Mouse (Mus musculus) G1E (cell line): ENCODE measurements around the gene Zfp467. TPM values are rescaled to one million over a fixed set of nuclear protein-coding genes. Genes with fewer than 3 reads are reported as not detected.

Source experiments
- ATAC-seq: 2 replicates; pipeline ENCODE4 v1.8.0; 2016; ENCODE audit warnings: mild to moderate bottlenecking; ENCODE audit not compliant: insufficient number of reproducible peaks, poor library complexity, low FRiP score, severe bottlenecking; ENCODE audit errors: extremely low read depth
- DNase-seq: peaks from one replicate; pipeline ENCODE4 v3.0.0; 2012; ENCODE audit warnings: low spot score
- H3K27me3 ChIP-seq: 2 replicates; pipeline ENCODE4 v1.6.1; 2012; ENCODE audit warnings: mild to moderate bottlenecking, low read length, inconsistent platforms; ENCODE audit not compliant: insufficient read depth
- H3K36me3 ChIP-seq: replicated peaks from 2 replicates; pipeline ENCODE3; 2012; ENCODE audit warnings: mild to moderate bottlenecking, inconsistent platforms
- H3K4me1 ChIP-seq: 2 replicates; pipeline ENCODE4 v1.6.1; 2012; ENCODE audit warnings: low read depth, low read length, inconsistent platforms, mixed read lengths; ENCODE audit not compliant: insufficient read depth
- H3K4me3 ChIP-seq: 2 replicates; pipeline ENCODE4 v1.5.1; 2012; ENCODE audit warnings: low read depth, mild to moderate bottlenecking, inconsistent platforms, low read length, moderate library complexity, mixed read lengths
- H3K9me3 ChIP-seq: replicated peaks from 2 replicates; pipeline ENCODE4 v1.6.1; 2012; ENCODE audit warnings: inconsistent platforms
- CTCF ChIP-seq: IDR thresholded peaks from 2 replicates; pipeline ENCODE4 v1.5.1; 2012; ENCODE audit warnings: low read depth, low read length, inconsistent platforms, mixed read lengths
- GATA1 ChIP-seq: IDR thresholded peaks from 2 replicates; pipeline ENCODE4 v1.6.1; 2012; ENCODE audit warnings: borderline replicate concordance, low read length, inconsistent platforms, mixed read lengths
- GATA2 ChIP-seq: IDR thresholded peaks from 2 replicates; pipeline ENCODE4 v1.6.1; 2012; ENCODE audit warnings: low read depth, low read length, inconsistent platforms, borderline replicate concordance
- POLR2AphosphoS5 ChIP-seq: IDR thresholded peaks from 2 replicates; pipeline ENCODE4 v1.6.1; 2012; ENCODE audit warnings: low read depth, low read length, inconsistent platforms; ENCODE audit not compliant: insufficient replicate concordance
- TAL1 ChIP-seq: conservative IDR thresholded peaks from 2 replicates; pipeline ENCODE4 v1.6.1; 2012; ENCODE audit warnings: low read depth, low read length, inconsistent platforms, mixed read lengths
- polyA plus RNA-seq: library from polyadenylated mRNA; stranded (reverse); fragments of >175 nt; gene quantifications from 2 replicates; pipeline ENCODE4 v1.2.3, GENCODE M21; 2012
- total RNA-seq, 2 experiments: library from RNA; stranded (forward) in 1 of 2; stranded (reverse) in 1 of 2; fragments of 200-1000 nt in 1 of 2; fragments of >200 nt in 1 of 2; fragmentation: Nextera tagmentation in 1 of 2; gene quantifications; 2 replicates each; pipeline ENCODE4 v1.2.3; 2014 to 2017

Zfp467 gene
- total and polyA plus RNA-seq, 3 experiments = 0.02 to 0.05 TPM; not detected in 1

DNA sequence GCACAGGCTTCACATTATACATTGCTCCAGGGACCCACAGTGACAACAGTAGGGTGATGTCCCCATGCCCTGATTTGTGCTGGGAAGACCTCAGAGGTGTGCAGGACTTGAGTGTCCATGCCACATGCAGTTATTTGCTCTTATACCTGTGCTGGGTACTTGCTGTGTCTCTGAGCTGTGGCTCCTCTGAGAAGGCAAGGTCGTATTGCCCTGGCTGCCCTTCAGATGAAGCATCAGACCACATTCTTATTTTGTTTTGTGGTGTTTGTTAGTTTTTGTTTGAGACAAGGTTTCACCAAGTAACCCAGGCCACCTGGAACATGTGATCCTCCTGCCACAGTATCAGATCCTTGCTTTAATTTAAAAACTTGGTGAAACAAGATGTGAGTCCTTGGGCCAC is 30.7 kb downstream of the Zfp467 start:
- no peak for ATAC-seq
- Histone ChIP-seq H3K9me3 (no peaks in the 10 kb centered on the region), H3K36me3 (no peaks in the 10 kb centered on the region), H3K27me3 (no peaks in the 10 kb centered on the region; the same call in 1 of the 2 replicates), H3K4me3 (no peak overlapping the region), H3K4me1 (no peaks in the 10 kb centered on the region)
- no peak for DNase-seq
- TF ChIP-seq GATA2 (no peak), CTCF (no peak), GATA1 (no peak)

- Histone ChIP-seq H3K9me3 (no peaks in the 10 kb centered on the region), H3K36me3 (no peaks in the 10 kb centered on the region)
- DNase-seq = no peak
Measured at GRCm38 (mm10) chr6:48413081-48413480, 32.5 kb downstream of the Zfp467 start.

GRCm38 (mm10) chr6:48412662-48413061 is 33.0 kb downstream of the Zfp467 start:
- ATAC-seq = no peak

More at GRCm38 (mm10) chr6:48413081-48413480, 32.5 kb downstream of the Zfp467 start:
- Histone ChIP-seq H3K4me1 (no peaks in the 10 kb centered on the region), H3K4me3 (no peak overlapping the region), H3K27me3 (no peaks in the 10 kb centered on the region; the same call in 1 of the 2 replicates)
- TF ChIP-seq GATA1 = no peak
- no peak for TF ChIP-seq TAL1
- TF ChIP-seq POLR2AphosphoS5 = no peak
- no peak for TF ChIP-seq CTCF
- TF ChIP-seq GATA2 = no peak
- ATAC-seq = no peak

DNA sequence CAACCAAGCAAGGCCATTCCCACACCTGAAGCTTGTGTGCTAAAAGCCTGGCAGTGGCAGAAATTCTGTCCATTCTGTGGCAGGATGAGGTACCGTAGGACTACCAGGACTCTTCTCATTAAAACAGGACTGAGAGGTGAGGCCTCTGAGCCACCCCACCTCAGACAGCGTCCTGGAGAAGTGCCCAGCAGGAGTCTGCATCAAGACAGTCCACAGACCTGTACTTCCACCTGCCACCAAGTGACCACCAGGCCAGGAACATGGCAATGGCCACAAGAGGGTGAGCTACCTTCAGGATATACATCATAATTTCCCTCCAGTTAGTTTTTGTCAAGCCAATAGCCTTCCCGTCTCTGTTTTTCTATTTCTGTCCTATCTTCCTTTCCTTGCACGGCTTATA is 33.5 kb downstream of the Zfp467 start:
- DNase-seq (no peak), ATAC-seq (no peak)
- Histone ChIP-seq H3K36me3 (no peaks in the 10 kb centered on the region), H3K4me1 (no peaks in the 10 kb centered on the region), H3K4me3 (no peak overlapping the region), H3K9me3 (no peaks in the 10 kb centered on the region), H3K27me3 (no peaks in the 10 kb centered on the region; the same call in 1 of the 2 replicates)
- no peak for TF ChIP-seq GATA1
- TF ChIP-seq TAL1 = no peak
- TF ChIP-seq GATA2 = no peak
- no peak for TF ChIP-seq CTCF

More at GRCm38 (mm10) chr6:48412662-48413061, 33.0 kb downstream of the Zfp467 start:
- TF ChIP-seq GATA2 = no peak
- no peak for TF ChIP-seq POLR2AphosphoS5
- no peak for TF ChIP-seq GATA1
- TF ChIP-seq CTCF = no peak
- no peak for TF ChIP-seq TAL1
- H3K27me3 ChIP-seq = no peaks in the 10 kb centered on the region; the same call in 1 of the 2 replicates
- no peaks in the 10 kb centered on the region for H3K9me3 ChIP-seq
- no peak overlapping the region for H3K4me3 ChIP-seq
- no peak for DNase-seq
- H3K4me1 ChIP-seq = no peaks in the 10 kb centered on the region
- H3K36me3 ChIP-seq = no peaks in the 10 kb centered on the region

GRCm38 (mm10) chr6:48411193-48412092 is 34.2 kb downstream of the Zfp467 start:
- no peaks in the 10 kb centered on the region for H3K4me1 ChIP-seq
- H3K27me3 ChIP-seq = no peaks in the 10 kb centered on the region; the same call in 1 of the 2 replicates
- no peak for DNase-seq
- no peak overlapping the region for H3K4me3 ChIP-seq
- no peaks in the 10 kb centered on the region for H3K36me3 ChIP-seq
- TF ChIP-seq POLR2AphosphoS5 = no peak
- ATAC-seq = no peak
- no peaks in the 10 kb centered on the region for H3K9me3 ChIP-seq

DNA sequence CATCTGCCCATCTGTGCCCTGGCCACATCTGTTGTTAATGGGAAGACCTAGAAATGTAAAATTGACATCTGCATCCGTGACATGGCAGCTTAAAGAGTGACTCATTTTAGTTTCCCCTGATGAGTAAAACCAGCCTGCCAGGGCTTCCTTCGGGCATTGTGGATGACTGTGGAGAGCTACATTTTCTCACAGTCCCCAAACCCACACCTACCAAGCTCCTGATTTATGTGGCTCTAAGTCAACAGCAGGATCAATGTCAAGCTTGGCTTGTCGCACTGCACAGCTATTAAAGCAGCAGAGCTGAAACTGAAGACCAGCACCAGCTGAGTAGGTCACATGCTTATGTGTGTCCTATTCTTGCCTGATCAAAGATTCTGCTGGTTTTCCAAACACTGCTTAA is 35.1 kb downstream of the Zfp467 start:
- no peak for ATAC-seq
- TF ChIP-seq CTCF (no peak), GATA2 (no peak), POLR2AphosphoS5 (no peak), TAL1 (no peak), GATA1 (no peak)
- Histone ChIP-seq H3K36me3 (no peaks in the 10 kb centered on the region), H3K4me3 (no peak overlapping the region), H3K4me1 (no peaks in the 10 kb centered on the region), H3K27me3 (no peaks in the 10 kb centered on the region), H3K9me3 (no peaks in the 10 kb centered on the region)
- DNase-seq = no peak
